Mouse (Mus musculus): ENCODE results near the gene Gm49776. TPM values are rescaled to one million over a fixed set of nuclear protein-coding genes. Genes with fewer than 3 reads are reported as not detected.

The Gm49776 gene
- total RNA-seq, 1 experiment = 1.7 TPM

- in situ Hi-C loops (cut with MboI; ENCODE audit: low sequenced_read_pairs in 2 of 2, unreplicated experiment in 2 of 2) = no loop called here
- Histone ChIP-seq H3K9me3 (ENCODE audit: control insufficient read depth, insufficient read depth, low read depth, low read length) (no peaks in the 10 kb centered on the region), H3K4me3 (ENCODE audit: insufficient read depth in 1 of 2, low read depth in 1 of 2, low read length in 2 of 2, poor library complexity in 1 of 2, severe bottlenecking in 1 of 2) (no peak overlapping the region), H3K4me1 (ENCODE audit: control insufficient read depth in 2 of 2, insufficient read depth in 2 of 2, low read length in 2 of 2, poor library complexity in 1 of 2) (peaks cover 3 to 12% of the 10 kb centered on the region in 2 experiments), H3K9ac (ENCODE audit: insufficient read depth, low read depth, low read length, poor library complexity, severe bottlenecking) (peak overlapping the region; percentile 21; the same call in 1 of the 2 replicates), H3K27ac (ENCODE audit: insufficient read depth, low read depth, low read length, poor library complexity, severe bottlenecking) (0 out of 2 replicates have a peak overlapping the region, but pooled peaks have one; percentile 7), H3K36me3 (ENCODE audit: control insufficient read depth, insufficient read depth, low read length, poor library complexity, severe bottlenecking) (peaks cover 44% of the 10 kb centered on the region)
- no peak for DNase-seq (ENCODE audit: low read depth, low spot score)
- TF ChIP-seq CHD2 (IDR thresholded peaks at IDR 0.05; ENCODE audit: low read depth, low read length) = no peak
- TF ChIP-seq ZNF384 (IDR thresholded peaks at IDR 0.05; ENCODE audit: low read depth, low read length) = no peak
- TF ChIP-seq ZC3H11A (IDR thresholded peaks at IDR 0.05; ENCODE audit: borderline replicate concordance, low read depth, low read length) = no peak
- TF ChIP-seq HCFC1 (IDR thresholded peaks at IDR 0.05; ENCODE audit: borderline replicate concordance, insufficient read depth, low read length) = no peak
- TF ChIP-seq MAFK (IDR thresholded peaks at IDR 0.05; ENCODE audit: insufficient read depth, low read depth, low read length) = no peak
These were observed 7.0 kb downstream of the Gm49776 start for GRCm38 (mm10) chr16:18250828-18251790.

GRCm38 (mm10) chr16:18250231-18250630 is 7.9 kb downstream of the Gm49776 start:
- Histone ChIP-seq H3K9ac (ENCODE audit: insufficient read depth, low read depth, low read length, poor library complexity, severe bottlenecking) (peak overlapping the region; percentile 7; the same call in 1 of the 2 replicates), H3K27ac (ENCODE audit: insufficient read depth, low read depth, low read length, poor library complexity, severe bottlenecking) (no peak overlapping the region), H3K4me3 (ENCODE audit: insufficient read depth in 1 of 2, low read depth in 1 of 2, low read length in 2 of 2, poor library complexity in 1 of 2, severe bottlenecking in 1 of 2) (peak overlapping the region in 1 of 2 experiments; percentile 82; a peak in 1 of 4 replicates), H3K9me3 (ENCODE audit: control insufficient read depth, insufficient read depth, low read depth, low read length) (no peaks in the 10 kb centered on the region), H3K4me1 (ENCODE audit: control insufficient read depth in 2 of 2, insufficient read depth in 2 of 2, low read length in 2 of 2, poor library complexity in 1 of 2) (peaks cover 3 to 16% of the 10 kb centered on the region in 2 experiments), H3K36me3 (ENCODE audit: control insufficient read depth, insufficient read depth, low read length, poor library complexity, severe bottlenecking) (peaks cover 46% of the 10 kb centered on the region)
- TF ChIP-seq HCFC1 (IDR thresholded peaks at IDR 0.05; ENCODE audit: borderline replicate concordance, insufficient read depth, low read length) (no peak), ZC3H11A (IDR thresholded peaks at IDR 0.05; ENCODE audit: borderline replicate concordance, low read depth, low read length) (no peak), CHD2 (IDR thresholded peaks at IDR 0.05; ENCODE audit: low read depth, low read length) (no peak), MAFK (IDR thresholded peaks at IDR 0.05; ENCODE audit: insufficient read depth, low read depth, low read length) (no peak), ZNF384 (IDR thresholded peaks at IDR 0.05; ENCODE audit: low read depth, low read length) (no peak)
- in situ Hi-C loops (cut with MboI; ENCODE audit: low sequenced_read_pairs in 2 of 2, unreplicated experiment in 2 of 2) = no loop called here
- DNase-seq (ENCODE audit: low read depth, low spot score) = no peak

- TF ChIP-seq CHD2 (IDR thresholded peaks at IDR 0.05; ENCODE audit: low read depth, low read length) = no peak
- TF ChIP-seq ZC3H11A (IDR thresholded peaks at IDR 0.05; ENCODE audit: borderline replicate concordance, low read depth, low read length) = no peak
- no peak for TF ChIP-seq MAFK (IDR thresholded peaks at IDR 0.05; ENCODE audit: insufficient read depth, low read depth, low read length)
- no peak for TF ChIP-seq HCFC1 (IDR thresholded peaks at IDR 0.05; ENCODE audit: borderline replicate concordance, insufficient read depth, low read length)
- no peak for TF ChIP-seq ZNF384 (IDR thresholded peaks at IDR 0.05; ENCODE audit: low read depth, low read length)
- H3K4me1 ChIP-seq (ENCODE audit: control insufficient read depth in 2 of 2, insufficient read depth in 2 of 2, low read length in 2 of 2, poor library complexity in 1 of 2) = peaks cover 3 to 16% of the 10 kb centered on the region in 2 experiments
- in situ Hi-C loops (cut with MboI; ENCODE audit: low sequenced_read_pairs in 2 of 2, unreplicated experiment in 2 of 2) = no loop called here
- H3K4me3 ChIP-seq (ENCODE audit: insufficient read depth in 1 of 2, low read depth in 1 of 2, low read length in 2 of 2, poor library complexity in 1 of 2, severe bottlenecking in 1 of 2) = peak overlapping the region; percentile 82 to 90
- peak overlapping the region; percentile 37; the same call in 1 of the 2 replicates for H3K27ac ChIP-seq (ENCODE audit: insufficient read depth, low read depth, low read length, poor library complexity, severe bottlenecking)
- H3K9ac ChIP-seq (ENCODE audit: insufficient read depth, low read depth, low read length, poor library complexity, severe bottlenecking) = peak overlapping the region; percentile 89
- peaks cover 53% of the 10 kb centered on the region for H3K36me3 ChIP-seq (ENCODE audit: control insufficient read depth, insufficient read depth, low read length, poor library complexity, severe bottlenecking)
- no peak for DNase-seq (ENCODE audit: low read depth, low spot score)
- no peaks in the 10 kb centered on the region for H3K9me3 ChIP-seq (ENCODE audit: control insufficient read depth, insufficient read depth, low read depth, low read length)
These were observed 8.7 kb downstream of the Gm49776 start for GRCm38 (mm10) chr16:18249364-18249967.

GRCm38 (mm10) chr16:18248433-18249363 is 9.4 kb downstream of the Gm49776 start, which contains the start of the genes Trmt2a and Ranbp1:
TSS of gene Trmt2a (plus strand) at chr16:18248679.
TSS of gene Ranbp1 (minus strand) at chr16:18248732.
- peak; percentile 97 for DNase-seq (ENCODE audit: low read depth, low spot score)
- Histone ChIP-seq H3K36me3 (ENCODE audit: control insufficient read depth, insufficient read depth, low read length, poor library complexity, severe bottlenecking) (peaks cover 50% of the 10 kb centered on the region), H3K27ac (ENCODE audit: insufficient read depth, low read depth, low read length, poor library complexity, severe bottlenecking) (peak within 1 kb of the TSS; percentile 86), H3K4me1 (ENCODE audit: control insufficient read depth in 2 of 2, insufficient read depth in 2 of 2, low read length in 2 of 2, poor library complexity in 1 of 2) (peaks cover 3 to 16% of the 10 kb centered on the region in 2 experiments), H3K9ac (ENCODE audit: insufficient read depth, low read depth, low read length, poor library complexity, severe bottlenecking) (peak within 1 kb of the TSS; percentile 98), H3K4me3 (ENCODE audit: insufficient read depth in 1 of 2, low read depth in 1 of 2, low read length in 2 of 2, poor library complexity in 1 of 2, severe bottlenecking in 1 of 2) (peak within 1 kb of the TSS; percentile 87 to 90), H3K9me3 (ENCODE audit: control insufficient read depth, insufficient read depth, low read depth, low read length) (no peaks in the 10 kb centered on the region)
- TF ChIP-seq MAFK (IDR thresholded peaks at IDR 0.05; ENCODE audit: insufficient read depth, low read depth, low read length) = no peak
- TF ChIP-seq HCFC1 (IDR thresholded peaks at IDR 0.05; ENCODE audit: borderline replicate concordance, insufficient read depth, low read length) = peak; percentile 81
- peak; percentile 80; the same call in 1 of the 2 replicates for TF ChIP-seq ZNF384 (IDR thresholded peaks at IDR 0.05; ENCODE audit: low read depth, low read length)
- TF ChIP-seq CHD2 (IDR thresholded peaks at IDR 0.05; ENCODE audit: low read depth, low read length) = 0 out of 2 replicates have a peak, but pooled peaks have one; percentile 50
- no peak for TF ChIP-seq ZC3H11A (IDR thresholded peaks at IDR 0.05; ENCODE audit: borderline replicate concordance, low read depth, low read length)
- in situ Hi-C loops (cut with MboI; ENCODE audit: low sequenced_read_pairs in 2 of 2, unreplicated experiment in 2 of 2) = no loop called here
